Mouse (Mus musculus) monocyte, adult 5-6 weeks (primary cell): ENCODE measurements around the gene Rsl1d1. TPM values are rescaled to one million over a fixed set of nuclear protein-coding genes. Genes with fewer than 3 reads are reported as not detected.
"Not testable (repeated sequence)": the region's sequence is repeated elsewhere in the genome, so short reads cannot be mapped to it uniquely, and the experiment has no call there.

Experiments used
- ATAC-seq: fragments of 153-309, 156-312 bp; replicated peaks from 2 replicates; pipeline ENCODE4 v1.8.0; 2017; ENCODE audit warnings: mild to moderate bottlenecking; ENCODE audit not compliant: low TSS enrichment, insufficient number of reproducible peaks, severe bottlenecking, poor library complexity, low FRiP score
- total RNA-seq: library from RNA; stranded (forward); fragments of 200-1000, 200-491, 200-594 nt; gene quantifications from 3 replicates; pipeline ENCODE4 v1.2.3, GENCODE M21; 2017

Rsl1d1 gene
- total RNA-seq, 1 experiment from 2014 or later = 158 TPM

DNA sequence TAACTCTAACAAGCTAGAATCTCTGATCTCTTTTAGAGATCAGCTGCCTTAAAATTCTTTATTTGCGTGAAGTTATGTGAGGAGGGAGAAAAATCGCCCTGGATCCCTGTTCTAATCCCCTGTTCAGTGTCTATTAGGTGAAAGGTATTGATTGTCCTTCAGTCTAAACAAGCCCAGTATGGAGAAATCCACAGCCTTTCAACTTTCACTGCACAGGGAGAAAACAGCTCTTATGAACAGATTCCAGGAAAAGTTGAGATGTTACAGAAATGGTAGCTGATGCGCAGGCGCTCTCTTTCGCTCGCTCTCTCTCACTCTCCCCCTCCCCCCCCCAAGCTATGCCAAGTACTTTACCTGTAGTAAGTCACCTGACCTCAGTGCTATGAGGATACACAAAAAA is 31.5 kb downstream of the Rsl1d1 start:
- ATAC-seq = no peak

DNA sequence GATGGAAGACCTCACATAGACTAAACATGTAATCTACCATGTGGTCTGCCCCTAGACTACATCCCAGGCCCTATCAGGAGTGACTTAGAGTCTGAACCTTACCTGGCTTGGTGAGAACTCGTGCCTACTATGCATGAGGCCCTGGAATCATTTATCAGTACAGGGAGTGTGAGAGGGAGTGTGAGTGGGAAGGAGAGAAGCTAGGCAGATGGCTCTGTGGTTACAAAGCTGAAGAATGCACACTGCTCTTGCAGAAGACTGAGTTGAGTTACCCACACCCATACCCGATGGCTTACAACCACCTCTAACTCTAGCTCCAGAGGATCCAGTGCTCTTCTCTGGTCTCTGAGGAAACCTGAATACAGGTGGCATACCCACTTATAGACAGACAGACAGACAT is 36.7 kb downstream of the Rsl1d1 start:
- no peak for ATAC-seq

DNA sequence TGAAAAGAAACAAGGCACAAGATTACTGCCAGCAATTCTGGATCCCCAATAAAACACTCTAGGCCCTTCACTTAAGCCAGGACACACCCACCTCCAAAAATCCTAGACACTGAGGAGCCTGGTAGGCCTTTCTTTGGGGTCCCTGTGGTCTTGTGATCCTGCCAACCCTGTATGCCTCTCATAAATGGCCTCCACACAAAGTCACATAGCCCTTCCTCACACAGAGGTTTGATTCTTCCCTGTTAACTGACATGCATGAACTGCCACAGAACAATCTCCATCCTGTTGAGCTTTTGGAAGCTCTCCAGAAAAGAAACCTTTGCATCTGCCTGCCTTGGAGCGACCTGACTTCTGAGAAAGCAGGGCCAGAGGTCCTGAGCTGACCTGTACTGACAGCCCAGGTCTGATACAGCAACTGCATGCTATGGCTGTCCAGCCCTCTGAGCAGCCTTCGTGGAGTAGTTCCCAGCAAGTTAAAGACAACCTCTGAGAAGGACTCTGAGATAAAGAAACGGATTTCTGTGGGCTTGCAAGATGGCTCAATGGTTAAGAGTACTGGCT is 38.4 kb downstream of the Rsl1d1 start:
- no peak for ATAC-seq

DNA sequence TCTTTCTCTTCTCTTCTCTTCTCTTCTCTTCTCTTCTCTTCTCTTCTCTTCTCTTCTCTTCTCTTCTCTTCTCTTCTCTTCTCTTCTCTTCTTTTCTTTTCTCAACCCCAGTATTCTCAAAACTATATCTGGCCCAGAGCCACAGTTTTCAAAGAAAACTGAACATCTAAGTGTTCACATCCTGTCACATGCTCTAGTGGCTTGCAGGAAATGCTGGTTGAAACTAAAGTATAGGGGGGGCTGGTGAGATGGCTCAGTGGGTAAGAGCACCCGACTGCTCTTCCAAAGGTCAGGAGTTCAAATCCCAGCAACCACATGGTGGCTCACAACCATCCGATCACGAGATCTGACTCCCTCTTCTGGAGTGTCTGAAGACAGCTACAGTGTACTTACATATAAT is 45.4 kb downstream of the Rsl1d1 start:
- not testable (repeated sequence) for ATAC-seq

DNA sequence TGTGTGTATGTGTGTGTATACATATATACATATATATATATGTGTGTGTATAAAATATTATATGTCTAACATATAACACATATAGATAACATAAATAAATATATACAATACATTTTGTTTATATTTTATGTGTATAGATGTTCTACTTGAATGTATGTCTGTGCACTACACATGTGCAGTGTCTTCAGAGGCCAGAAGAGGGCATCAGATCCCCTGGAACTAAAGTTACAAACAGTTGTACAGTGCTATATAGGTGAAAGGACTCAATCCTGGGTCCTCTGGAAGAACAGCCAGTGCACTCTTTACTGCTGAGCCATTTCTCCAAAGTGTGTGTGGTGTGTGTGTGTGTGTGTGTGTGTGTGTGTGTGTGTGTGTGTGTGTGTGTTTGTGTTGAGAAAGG is 48.6 kb downstream of the Rsl1d1 start:
- no peak for ATAC-seq

DNA sequence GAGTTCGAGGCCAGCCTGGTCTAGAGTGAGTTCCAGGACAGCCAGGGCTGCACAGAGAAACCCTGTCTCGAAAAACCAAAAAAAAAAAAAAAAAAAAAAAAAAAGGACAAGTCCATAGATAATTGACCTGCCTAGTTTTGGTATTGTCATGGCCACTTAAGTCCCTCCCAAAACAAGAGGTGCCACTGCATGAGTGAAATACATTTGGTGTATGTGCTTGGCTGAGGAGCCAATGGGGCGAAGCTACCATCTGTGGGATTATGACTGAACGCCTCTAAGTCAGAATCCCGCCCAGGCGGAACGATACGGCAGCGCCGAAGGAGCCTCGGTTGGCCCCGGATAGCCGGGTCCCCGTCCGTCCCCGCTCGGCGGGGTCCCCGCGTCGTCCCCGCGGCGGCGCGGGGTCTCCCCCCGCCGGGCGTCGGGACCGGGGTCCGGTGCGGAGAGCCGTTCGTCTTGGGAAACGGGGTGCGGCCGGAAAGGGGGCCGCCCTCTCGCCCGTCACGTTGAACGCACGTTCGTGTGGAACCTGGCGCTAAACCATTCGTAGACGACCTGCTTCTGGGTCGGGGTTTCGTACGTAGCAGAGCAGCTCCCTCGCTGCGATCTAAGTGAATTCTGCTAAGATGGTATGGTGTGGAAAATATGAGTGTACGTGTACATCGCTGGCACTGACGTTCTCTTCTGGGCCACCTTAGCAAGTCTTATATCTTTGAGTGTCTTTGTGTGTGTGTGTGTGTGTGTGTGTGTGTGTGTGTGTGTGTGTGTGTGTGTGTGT is 59.2 kb downstream of the Rsl1d1 start:
- not testable (repeated sequence) for ATAC-seq

Other genes with a start within 250 kb of the Rsl1d1 start
- 20.7 to 30.3 TPM (median 27.4 TPM) in 3 replicates for gene Snn, start 142.4 kb downstream of the Rsl1d1 start, total RNA-seq
- 68.7 to 164 TPM (median 135 TPM) in 3 replicates for gene Litaf, start 137.2 kb downstream of the Rsl1d1 start, total RNA-seq
- gene Txndc11, start 68.7 kb downstream of the Rsl1d1 start, total RNA-seq = 26.1 to 46.2 TPM (median 27.6 TPM) in 3 replicates
- gene Zc3h7a, start 26.9 kb downstream of the Rsl1d1 start, total RNA-seq = 597 to 769 TPM (median 623 TPM) in 3 replicates
- 41.9 to 65.7 TPM (median 44.2 TPM) in 3 replicates for gene Gspt1, start 51.0 kb upstream of the Rsl1d1 start, total RNA-seq
- gene Tnfrsf17, start 110.5 kb upstream of the Rsl1d1 start, total RNA-seq = 1.3 to 11.9 TPM (median 3.0 TPM) in 3 replicates
- gene Snx29, start 119.6 kb upstream of the Rsl1d1 start, total RNA-seq = 24.1 to 27.7 TPM (median 25.3 TPM) in 3 replicates